Mouse (Mus musculus) urinary bladder, postnatal 4 days (tissue): Measurements from ENCODE around the gene Dcbld1.
"Not testable (repeated sequence)": the region's sequence is repeated elsewhere in the genome, so short reads cannot be mapped to it uniquely, and the experiment has no call there.

Experiments
- DNase-seq, 2 experiments: peaks; one replicate each; pipeline ENCODE4 v3.0.0; 2021 to 2022; ENCODE audit warnings: low spot score in 2 of 2

Gene Dcbld1

DNA sequence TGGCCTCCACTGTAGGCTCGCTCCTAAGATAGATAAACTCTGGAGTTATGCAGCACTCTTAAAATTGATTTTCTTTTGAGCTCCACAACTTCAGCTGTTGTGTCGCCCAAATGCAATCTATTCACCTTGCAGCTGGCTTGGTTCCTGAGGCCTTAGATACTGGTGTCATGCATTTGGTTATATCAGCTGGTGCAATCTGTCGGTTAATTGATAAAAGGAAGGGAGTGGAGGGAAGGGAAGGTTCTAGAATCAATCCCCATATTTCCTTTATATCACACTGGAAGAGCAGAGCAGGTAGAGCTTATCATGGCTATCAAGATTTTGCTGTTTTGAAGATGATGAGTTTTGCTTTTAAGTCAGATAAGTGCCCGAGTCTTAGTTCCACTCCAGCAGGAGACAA, 26.8 kb downstream of the Dcbld1 start:
- DNase-seq, result no peak

DNA sequence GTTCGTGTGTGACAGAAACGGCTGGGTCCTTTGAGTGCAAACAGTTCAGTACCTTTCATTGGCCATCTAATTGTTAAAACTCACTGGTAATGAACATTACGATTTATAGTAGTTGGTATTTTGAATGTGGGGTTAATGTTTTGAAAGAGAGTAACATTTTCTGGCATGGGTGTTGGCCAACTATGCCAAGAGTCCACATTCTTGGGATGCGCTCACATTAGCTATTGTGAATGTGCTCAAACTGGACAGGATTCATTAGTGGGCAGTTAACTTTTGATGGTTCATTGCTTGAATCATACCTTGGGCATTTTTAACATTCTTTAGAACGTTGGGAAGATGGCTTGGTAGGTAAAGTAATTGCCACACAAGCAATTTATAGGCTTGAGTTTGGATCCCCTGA, 30.7 kb downstream of the Dcbld1 start:
- no peak for DNase-seq

DNA sequence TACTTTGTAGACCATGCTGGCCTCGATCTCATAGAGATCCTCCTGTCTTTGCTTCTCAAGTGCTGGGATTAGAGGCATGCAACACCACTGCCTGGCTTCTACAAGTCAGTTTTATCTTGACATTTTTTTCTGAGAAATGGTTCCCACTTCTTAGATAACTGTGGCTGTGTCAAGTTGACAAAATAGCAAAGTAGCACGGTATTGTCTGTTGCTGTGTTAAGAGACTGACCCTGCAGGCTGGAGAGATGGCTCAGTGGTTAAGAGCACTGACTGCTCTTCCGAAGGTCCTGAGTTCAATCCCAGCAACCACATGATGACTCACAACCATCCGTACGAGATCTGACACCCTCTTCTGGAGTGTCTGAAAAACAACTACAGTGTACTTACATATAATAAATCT, 35.5 kb downstream of the Dcbld1 start:
- DNase-seq, result no peak

DNA sequence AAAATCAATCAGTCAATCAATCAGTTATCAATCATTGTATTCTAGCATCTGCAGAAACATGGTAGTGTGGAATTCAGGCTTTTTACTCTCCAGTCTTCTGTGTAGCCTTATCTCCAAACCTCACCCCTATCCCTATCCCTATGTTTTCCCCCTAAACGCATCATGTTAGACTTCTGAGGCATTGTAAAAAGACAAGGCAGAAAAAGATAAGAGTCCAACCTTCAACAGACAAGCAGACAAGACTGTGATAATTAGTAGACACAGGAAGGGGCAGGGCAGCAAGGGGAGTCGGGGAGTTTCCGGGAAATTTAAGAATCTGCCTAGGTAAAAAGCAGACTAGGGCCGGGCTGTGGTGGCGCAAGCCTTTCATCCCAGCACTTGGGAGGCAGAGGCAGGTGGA, 38.0 kb downstream of the Dcbld1 start:
- DNase-seq, result no peak

DNA sequence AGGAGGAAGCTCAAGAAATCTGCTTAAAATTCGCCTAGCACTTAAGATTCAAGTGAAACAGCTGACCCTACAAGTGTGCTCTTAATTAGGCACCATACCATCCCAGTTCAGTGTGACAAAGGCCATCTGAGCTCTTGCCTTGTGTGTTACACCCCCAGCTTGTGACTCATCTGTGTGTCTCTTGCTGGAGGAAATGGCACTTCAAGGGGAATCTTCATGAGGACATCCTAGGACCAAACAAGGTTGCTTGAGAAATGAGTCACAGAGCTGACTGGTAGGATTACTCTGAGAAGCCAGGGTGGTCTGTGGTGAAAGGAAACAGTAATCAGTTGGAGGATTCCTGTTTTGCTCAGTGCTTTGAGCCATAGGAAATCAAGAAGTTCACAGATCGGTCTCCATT, 39.6 kb downstream of the Dcbld1 start:
- DNase-seq, result no peak

DNA sequence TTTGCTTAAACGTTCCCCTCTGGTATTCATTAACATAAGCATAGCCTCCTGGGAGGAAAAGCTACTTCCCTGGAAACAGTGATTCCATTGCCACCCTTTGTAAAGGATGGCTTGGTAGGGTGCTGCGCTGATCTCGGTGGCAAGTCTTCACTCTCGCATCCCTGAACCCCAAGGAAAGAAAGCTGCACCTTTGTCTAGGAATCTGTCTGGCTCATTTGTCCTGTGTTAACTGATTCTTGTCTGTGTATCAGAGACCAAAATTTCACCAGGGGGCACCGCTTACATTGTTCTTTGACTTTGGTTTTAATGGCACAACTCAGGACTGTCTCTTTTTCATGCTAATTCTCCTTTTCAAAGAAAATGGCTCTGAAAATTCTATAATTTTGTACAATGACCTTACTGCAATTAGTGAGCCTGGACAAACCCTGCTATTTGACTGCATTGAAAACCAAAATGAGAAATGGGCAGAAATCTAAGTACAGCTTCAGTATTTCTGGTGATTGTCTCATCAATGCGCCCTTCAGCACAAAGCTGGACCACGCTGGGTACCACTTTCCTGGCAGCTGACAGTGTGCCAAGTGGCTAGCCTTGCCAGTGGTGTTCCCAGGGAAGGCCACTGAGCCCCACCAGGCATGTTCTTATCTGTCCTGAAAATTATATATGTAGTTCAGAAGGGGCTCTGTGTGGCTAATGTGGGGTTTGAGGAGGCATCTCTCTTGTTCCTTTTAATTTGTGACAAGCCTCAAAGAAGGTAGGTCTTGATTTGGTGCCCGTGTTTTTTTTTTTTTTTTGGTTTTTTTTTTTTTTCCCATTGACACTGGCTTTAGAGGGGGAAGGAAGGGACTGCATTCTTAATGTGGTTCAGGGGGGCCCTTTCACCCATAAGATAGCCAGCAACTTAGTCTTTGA, 40.8 kb downstream of the Dcbld1 start:
- DNase-seq, result no peak

DNA sequence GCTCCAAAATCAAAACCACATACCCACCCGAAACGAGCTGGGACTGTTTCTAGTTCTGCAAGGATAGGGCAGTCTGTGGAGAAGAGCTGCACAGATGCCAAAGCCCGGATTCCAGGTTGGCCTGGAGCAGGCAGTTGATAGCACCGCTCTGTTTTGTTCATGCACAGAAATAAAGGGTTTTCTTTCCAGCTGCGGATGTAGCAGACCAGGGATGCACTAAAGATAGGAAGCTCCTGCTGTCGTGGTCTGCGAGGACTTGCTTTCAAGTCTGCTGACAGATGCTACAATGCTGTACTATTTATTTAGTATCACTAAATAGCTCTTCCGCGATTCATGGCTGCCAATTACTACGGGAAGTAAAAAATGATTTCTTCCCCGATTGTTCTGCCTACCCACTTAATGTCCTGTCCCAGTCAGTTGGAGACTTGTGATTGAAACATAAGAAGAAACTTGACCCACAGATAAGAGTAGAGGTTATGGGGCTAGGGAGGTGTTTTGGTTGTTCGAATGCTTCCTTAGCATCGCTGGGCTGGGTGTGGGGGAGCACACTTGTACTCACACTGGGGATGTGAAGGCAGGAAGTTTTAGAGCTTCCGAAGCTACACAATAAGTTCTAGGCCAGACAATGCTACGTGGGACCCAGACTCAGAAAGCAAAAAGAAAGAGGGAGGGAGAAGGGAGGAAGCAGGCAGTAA, 41.6 kb downstream of the Dcbld1 start:
- DNase-seq, result no peak

DNA sequence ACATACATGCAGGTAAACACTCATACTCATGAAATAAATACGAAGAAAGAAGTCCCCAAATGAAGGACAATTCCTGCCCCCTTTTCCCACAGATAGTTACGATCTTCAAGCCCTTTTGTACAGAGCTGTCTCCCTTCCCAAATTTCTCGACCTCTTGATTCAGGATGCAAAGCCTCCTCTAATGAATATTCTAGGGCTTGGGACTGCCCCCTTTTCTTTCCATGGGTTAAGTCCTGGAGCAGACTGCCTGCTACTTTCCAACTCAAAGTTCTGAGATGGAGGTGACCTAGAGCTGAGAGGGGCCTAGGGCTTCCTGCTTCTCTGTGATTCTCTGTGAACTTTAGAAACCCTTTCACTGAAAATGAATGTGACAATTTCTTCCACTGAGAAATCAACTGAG, 43.2 kb downstream of the Dcbld1 start:
- DNase-seq, result no peak

DNA sequence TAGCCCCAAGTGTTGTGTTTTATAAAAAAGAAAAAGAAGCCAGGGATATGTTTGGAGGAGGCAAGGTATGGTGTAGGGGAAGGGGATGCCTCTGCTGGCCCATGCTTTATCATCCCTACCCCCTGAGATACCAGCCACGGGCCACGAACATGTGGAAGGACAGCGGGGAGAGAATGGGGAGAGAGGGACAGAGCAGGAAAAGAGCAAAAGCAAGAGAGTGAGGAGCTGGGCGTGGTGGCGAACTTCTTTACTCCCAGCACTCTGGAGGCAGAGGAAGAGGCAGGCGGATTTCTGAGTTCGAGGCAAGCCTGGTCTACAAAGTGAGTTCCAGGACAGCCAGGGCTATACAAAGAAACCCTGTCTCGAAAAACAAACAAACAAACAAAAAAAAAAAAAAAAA, 44.1 kb downstream of the Dcbld1 start:
- not testable (repeated sequence) for DNase-seq

DNA sequence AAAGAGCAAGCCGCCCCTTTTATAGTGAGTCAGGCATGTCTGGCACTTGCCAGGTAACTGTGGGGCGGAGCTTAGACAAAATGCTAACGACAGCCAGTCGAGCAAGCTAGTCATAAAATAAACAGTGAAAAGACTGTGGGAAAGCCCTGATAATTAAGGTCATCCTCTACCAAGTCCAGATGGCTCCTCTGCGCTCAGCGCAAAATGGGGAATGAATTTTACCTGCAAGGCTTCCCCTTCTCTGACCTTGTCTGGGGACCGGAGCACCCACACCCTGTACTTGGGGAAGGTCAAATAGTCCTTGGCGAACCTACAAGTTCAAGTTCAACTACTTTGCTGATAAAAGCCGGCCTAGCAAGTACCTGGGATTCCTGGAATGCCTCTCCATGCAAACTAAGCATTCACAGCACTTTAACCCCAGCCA, 44.6 kb downstream of the Dcbld1 start:
- DNase-seq, result peak in 1 of 2 experiments; percentile 18

DNA sequence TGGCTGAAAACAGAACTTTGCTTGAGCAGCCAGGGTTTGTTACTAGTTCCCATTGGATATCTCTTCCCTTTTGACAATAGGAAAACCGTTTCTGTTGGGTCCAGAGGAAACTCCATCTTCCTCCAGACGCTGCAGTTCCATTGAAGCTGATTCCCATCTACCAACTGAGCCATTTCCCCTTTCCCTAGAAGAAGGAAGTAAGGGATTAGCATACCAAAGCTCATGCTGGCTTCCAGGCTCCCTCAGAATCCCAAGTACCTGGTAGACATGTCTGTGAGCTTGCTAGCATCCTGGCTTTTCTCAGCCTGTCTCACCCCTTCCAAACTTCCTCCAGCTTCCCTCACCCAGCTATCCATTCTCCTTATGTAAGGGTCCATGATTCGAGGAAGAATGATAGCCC, 45.4 kb downstream of the Dcbld1 start:
- no peak for DNase-seq

DNA sequence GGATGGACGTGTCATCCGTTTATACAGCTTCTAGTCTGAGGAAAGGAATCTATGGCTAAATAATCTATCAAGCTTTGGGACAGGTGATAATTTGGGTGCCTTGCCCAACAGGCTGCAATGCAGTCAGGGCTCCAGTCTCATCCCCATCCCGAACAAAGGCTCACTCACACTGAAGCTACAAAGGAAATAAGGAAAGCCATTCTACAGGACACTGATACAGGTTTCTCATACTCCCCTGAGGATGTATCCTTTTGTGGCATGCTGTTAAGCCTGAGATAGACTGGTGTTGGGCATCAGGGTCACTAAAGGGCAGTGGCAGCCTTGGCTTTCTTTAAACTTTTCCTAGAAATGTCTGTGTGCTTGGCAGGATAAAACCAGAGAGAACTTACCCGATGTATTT, 46.5 kb downstream of the Dcbld1 start:
- no peak for DNase-seq

DNA sequence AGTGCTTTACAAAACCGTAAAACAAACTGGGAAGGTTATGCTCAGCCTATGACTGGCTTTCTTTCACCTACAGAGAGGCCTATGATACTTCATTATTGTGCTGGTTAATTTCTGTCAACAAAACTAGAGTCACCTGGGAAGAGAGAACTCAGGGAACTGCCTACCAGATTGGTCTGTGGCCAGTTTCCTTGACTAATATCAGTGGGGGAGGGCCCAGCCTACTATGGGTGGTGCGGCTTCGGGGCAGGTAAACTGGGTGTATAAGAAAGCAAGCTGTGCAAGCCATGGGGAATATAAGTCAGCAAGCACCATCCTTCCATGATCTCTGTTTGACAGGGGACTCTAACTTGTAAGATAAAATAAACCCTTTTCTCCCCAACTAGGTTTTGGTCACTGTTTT, 47.2 kb downstream of the Dcbld1 start:
- no peak for DNase-seq

DNA sequence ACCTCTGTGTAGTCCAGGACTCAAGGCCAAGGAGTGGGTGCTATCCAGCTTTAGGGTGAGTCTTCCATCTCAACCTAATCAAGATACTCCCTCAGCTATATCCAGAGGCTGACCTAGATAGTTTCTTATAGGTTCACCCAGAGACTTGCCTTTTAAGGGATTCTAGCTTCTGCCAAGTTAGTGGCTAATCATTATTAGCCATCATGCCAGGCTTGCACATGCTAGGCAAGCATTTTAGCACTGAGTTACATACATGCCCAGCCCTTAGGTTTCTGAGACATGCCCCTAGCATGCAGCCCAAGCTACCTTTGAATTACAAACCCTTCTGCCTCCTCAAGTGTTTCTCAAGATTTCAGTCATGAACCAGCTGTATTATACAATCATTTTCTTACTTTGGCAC, 47.9 kb downstream of the Dcbld1 start:
- DNase-seq, result no peak

DNA sequence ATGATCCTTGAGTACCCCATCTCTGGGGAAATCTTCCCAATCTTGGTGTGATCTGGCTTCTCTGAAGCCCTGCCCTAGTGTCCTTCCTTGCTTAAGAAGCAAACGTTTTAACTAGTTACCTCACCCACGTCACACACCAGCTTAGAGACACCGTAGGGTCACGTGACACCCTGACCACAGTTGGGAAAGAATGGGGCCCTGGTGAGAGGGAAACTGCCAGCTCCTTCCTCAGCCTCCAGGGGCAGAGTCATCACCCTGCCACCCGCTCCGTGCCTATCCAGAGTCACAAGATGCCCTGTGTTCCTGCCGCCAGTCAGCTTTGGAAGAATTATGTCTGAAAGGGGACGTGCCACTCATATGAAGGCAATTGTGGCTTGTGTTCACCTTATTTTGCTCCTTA, 51.2 kb downstream of the Dcbld1 start:
- DNase-seq, result no peak

DNA sequence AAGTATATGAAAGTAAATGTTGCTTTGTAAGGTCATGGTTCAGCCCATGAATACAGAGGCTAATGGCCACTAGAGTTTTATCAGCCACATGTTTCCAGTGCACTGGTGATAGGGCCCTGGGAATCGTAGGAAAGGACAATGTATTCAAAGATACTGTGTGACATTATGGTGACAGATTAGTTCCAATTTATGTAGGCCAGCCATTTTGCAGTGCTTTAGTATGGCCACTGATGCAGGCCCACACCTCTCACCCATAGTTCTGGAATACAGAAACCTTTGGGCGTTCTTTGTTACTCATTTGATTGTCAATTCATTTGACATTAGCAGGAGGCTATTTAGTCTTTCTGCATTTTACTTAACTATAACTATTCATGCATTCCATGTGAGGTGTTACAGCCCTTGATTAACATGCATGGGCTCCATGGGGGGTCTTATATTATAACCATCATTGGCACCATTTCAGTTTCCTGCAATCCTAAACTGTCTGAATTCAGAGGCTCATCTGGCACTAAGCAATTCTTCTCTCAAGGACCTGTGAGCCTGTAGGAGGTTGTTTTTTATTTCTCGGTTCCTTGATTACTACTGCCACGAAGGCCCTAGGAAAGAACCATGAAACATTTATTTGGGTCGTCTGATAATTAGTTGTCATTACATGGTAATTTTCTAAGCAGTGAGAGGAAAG, 54.6 kb downstream of the Dcbld1 start:
- DNase-seq, result no peak

DNA sequence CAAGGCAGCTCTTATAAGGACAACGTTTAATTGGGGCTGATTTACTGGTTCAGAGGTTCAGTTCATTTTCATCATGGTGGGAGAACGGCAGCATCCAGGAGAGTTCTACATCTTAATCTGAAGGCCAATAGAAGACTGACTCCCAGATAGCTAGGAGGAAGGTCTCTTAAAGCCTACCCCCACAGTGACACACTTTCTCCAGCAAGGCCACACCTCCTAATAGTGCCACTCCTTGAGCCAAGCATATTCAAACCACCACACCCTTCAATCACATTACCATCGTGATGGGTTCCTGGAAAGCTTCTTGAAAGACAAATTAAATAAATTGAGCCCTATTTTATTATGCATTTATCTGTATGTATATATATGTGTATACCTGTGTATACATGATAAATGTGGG, 55.8 kb downstream of the Dcbld1 start:
- DNase-seq, result no peak

DNA sequence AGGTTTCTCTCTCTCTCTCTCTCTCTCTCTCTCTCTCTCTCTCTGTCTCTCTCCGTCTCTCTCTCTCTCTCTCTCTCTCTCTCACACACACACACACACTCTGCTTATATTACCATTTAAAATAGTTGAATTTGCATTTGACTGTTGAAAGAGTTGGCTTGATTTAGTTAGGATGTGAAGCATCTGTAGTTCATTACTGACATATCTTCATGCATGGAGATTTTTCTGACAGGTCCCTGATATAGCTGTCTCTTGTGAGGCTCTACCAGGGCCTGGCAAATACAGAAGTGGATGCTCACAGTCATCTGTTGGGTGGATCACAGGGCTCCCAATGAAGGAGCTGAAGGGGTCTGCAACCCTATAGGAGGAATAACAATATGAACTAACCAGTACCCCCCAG, 59.0 kb downstream of the Dcbld1 start:
- DNase-seq, result not testable (repeated sequence)

DNA sequence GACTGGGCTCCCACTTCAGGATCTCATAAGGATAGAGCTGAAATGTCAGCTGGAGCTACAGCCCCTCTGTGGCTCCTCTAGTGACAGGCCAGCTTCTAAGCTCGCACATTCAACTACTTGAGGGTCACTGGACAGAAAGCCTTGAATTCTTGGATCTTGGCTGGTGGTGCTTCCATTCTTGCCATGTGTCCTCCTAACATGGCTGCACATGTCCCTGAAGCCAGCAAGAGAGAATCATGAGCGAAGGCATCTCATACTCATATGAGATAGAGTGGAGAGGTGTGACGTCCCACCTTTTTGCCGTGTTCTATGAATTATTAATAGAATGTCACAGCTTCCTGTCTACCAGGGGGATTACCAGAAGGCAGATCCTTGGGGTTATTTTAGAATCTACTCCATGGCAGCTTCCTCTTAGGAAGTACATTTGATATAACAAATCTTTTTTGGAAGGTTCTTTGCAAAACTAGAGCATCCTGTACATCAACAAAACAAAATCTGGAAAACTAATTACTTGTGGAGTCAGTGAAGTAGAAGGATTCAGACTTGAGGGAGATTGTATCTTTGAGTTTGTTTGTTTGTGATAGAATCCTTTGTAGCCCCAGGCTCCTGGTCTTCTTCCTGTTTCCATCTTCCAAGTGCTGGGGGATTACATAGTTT, 60.6 kb downstream of the Dcbld1 start:
- no peak for DNase-seq

DNA sequence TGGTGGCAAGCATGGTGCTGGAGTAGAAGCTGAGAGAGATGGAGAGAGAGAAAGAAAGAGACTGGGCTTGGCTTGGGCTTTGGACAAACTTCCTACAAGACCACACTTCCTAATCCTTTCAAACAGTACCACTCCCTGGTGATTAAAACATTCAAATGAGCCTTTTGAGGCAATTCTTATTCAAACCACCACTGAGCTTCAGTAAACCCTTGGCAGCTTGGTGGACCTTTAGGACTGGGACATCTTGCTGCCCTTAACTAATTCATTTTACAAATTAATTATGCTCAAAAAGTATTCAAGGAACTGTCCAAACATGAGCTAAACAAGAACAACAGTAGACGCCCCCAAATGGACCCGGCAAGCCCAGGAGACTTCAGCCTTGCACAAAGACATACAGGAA, 62.5 kb downstream of the Dcbld1 start:
- DNase-seq, result no peak

DNA sequence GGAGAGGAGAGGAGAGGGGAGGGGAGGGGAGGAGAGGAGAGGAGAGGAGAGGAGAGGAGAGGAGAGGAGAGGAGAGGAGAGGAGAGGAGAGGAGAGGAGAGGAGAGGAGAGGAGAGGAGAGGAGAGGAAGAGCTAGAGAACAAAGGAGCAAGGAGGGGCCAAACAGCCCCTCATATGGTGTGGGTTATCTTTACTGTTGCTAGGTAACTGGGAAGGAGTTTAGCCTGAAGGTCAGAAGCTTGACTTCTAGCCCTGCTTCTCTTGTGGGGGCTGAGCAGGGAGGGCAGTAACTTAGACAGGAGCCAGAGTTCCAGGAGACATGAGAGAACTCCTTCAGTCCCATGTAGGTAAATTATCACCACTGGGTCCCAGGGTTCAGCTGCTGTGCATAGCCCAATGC, 65.1 kb downstream of the Dcbld1 start:
- not testable (repeated sequence) for DNase-seq

DNA sequence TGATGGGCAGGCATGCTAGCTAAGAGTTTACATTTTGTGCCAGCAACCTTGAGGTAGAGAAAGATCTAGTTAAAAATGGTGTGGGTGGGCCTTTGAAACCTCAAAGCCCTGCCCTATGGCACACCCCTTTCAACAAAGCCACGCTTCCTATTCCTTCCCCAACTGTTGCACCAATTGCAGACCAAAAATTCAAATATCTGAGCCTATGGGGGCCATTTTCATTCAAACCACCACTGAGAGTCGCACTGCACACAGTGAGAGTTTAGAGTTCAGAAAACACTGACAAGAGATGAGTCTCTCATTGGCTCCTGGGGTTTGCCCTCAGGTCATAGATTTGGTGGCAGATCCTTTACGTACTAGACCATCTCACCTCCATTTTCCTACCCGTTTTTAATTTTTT, 68.3 kb downstream of the Dcbld1 start:
- DNase-seq, result no peak
